Mouse (Mus musculus): ENCODE results near the gene Ncoa5. TPM values are rescaled to one million over a fixed set of nuclear protein-coding genes. Genes with fewer than 3 reads are reported as not detected.

Gene Ncoa5
- polyA plus RNA-seq, 1 experiment: 31.3 TPM

- DNase-seq: no peak
- H3K4me3 ChIP-seq (ENCODE audit: insufficient read depth, low read depth, low read length): no peak overlapping the region
- no peaks in the 10 kb centered on the region for H3K36me3 ChIP-seq (ENCODE audit: control insufficient read depth, insufficient read depth, low read length)
- no peak overlapping the region for H3K27ac ChIP-seq (ENCODE audit: insufficient read depth, low read depth, low read length)
- H3K4me1 ChIP-seq (ENCODE audit: control insufficient read depth, insufficient read depth, low read length): peaks cover 4% of the 10 kb centered on the region; the same call in 1 of the 2 replicates
- H3K27me3 ChIP-seq (replicated peaks; ENCODE audit: control insufficient read depth, insufficient read depth, low read length): no peaks in the 10 kb centered on the region
- WGBS: 57% methylated on average over 21 of the region's 21 CpGs
- TF ChIP-seq CTCF (conservative IDR thresholded peaks at IDR 0.05; ENCODE audit: insufficient read depth, insufficient read length, low read depth, low read length) (no peak), POLR2A (IDR thresholded peaks at IDR 0.05; ENCODE audit: low read depth, low read length) (no peak)
Observed at GRCm38 (mm10) chr2:164994659-164995428, 39.8 kb downstream of the Ncoa5 start.

- DNase-seq: no peak
- Histone ChIP-seq H3K4me1 (ENCODE audit: control insufficient read depth, insufficient read depth, low read length) (peaks cover 4% of the 10 kb centered on the region; the same call in 1 of the 2 replicates), H3K27ac (ENCODE audit: insufficient read depth, low read depth, low read length) (no peak overlapping the region), H3K27me3 (replicated peaks; ENCODE audit: control insufficient read depth, insufficient read depth, low read length) (no peaks in the 10 kb centered on the region), H3K4me3 (ENCODE audit: insufficient read depth, low read depth, low read length) (no peak overlapping the region), H3K36me3 (ENCODE audit: control insufficient read depth, insufficient read depth, low read length) (no peaks in the 10 kb centered on the region)
- 89% methylated on average over 11 of the region's 11 CpGs for WGBS
- TF ChIP-seq CTCF (conservative IDR thresholded peaks at IDR 0.05; ENCODE audit: insufficient read depth, insufficient read length, low read depth, low read length): no peak
- no peak for TF ChIP-seq POLR2A (IDR thresholded peaks at IDR 0.05; ENCODE audit: low read depth, low read length)
Observed at GRCm38 (mm10) chr2:164994156-164994555, 40.5 kb downstream of the Ncoa5 start.

GRCm38 (mm10) chr2:164991808-164992207 lies 42.9 kb downstream of the Ncoa5 start:
- peak; percentile 37 for DNase-seq
- Histone ChIP-seq H3K27me3 (replicated peaks; ENCODE audit: control insufficient read depth, insufficient read depth, low read length) (no peaks in the 10 kb centered on the region), H3K27ac (ENCODE audit: insufficient read depth, low read depth, low read length) (no peak overlapping the region), H3K4me3 (ENCODE audit: insufficient read depth, low read depth, low read length) (no peak overlapping the region), H3K4me1 (ENCODE audit: control insufficient read depth, insufficient read depth, low read length) (no peaks in the 10 kb centered on the region), H3K36me3 (ENCODE audit: control insufficient read depth, insufficient read depth, low read length) (no peaks in the 10 kb centered on the region)
- WGBS: 26% methylated on average over 10 of the region's 10 CpGs
- TF ChIP-seq POLR2A (IDR thresholded peaks at IDR 0.05; ENCODE audit: low read depth, low read length): no peak
- TF ChIP-seq CTCF (conservative IDR thresholded peaks at IDR 0.05; ENCODE audit: insufficient read depth, insufficient read length, low read depth, low read length): no peak

- DNase-seq: no peak
- Histone ChIP-seq H3K4me3 (ENCODE audit: insufficient read depth, low read depth, low read length) (no peak overlapping the region), H3K36me3 (ENCODE audit: control insufficient read depth, insufficient read depth, low read length) (no peaks in the 10 kb centered on the region), H3K4me1 (ENCODE audit: control insufficient read depth, insufficient read depth, low read length) (no peaks in the 10 kb centered on the region), H3K27me3 (replicated peaks; ENCODE audit: control insufficient read depth, insufficient read depth, low read length) (no peaks in the 10 kb centered on the region), H3K27ac (ENCODE audit: insufficient read depth, low read depth, low read length) (no peak overlapping the region)
- no peak for TF ChIP-seq POLR2A (IDR thresholded peaks at IDR 0.05; ENCODE audit: low read depth, low read length)
- no peak for TF ChIP-seq CTCF (conservative IDR thresholded peaks at IDR 0.05; ENCODE audit: insufficient read depth, insufficient read length, low read depth, low read length)
- WGBS: 70% methylated on average over 3 of the region's 3 CpGs
Observed at GRCm38 (mm10) chr2:164991111-164991510, 43.6 kb downstream of the Ncoa5 start.

- H3K4me1 ChIP-seq (ENCODE audit: control insufficient read depth, insufficient read depth, low read length): no peaks in the 10 kb centered on the region
- DNase-seq: peak; percentile 45
- H3K27me3 ChIP-seq (replicated peaks; ENCODE audit: control insufficient read depth, insufficient read depth, low read length): no peaks in the 10 kb centered on the region
- no peak for TF ChIP-seq CTCF (conservative IDR thresholded peaks at IDR 0.05; ENCODE audit: insufficient read depth, insufficient read length, low read depth, low read length)
- TF ChIP-seq POLR2A (IDR thresholded peaks at IDR 0.05; ENCODE audit: low read depth, low read length): no peak
- 58% methylated on average over 13 of the region's 13 CpGs for WGBS
- no peak overlapping the region for H3K27ac ChIP-seq (ENCODE audit: insufficient read depth, low read depth, low read length)
- H3K36me3 ChIP-seq (ENCODE audit: control insufficient read depth, insufficient read depth, low read length): no peaks in the 10 kb centered on the region
- peak overlapping the region; percentile 19; the same call in 1 of the 2 replicates for H3K4me3 ChIP-seq (ENCODE audit: insufficient read depth, low read depth, low read length)
Observed at GRCm38 (mm10) chr2:164988777-164989176, 45.9 kb downstream of the Ncoa5 start.

GRCm38 (mm10) chr2:164986371-164987027 lies 48.2 kb downstream of the Ncoa5 start:
- TF ChIP-seq POLR2A (IDR thresholded peaks at IDR 0.05; ENCODE audit: low read depth, low read length): no peak
- TF ChIP-seq CTCF (conservative IDR thresholded peaks at IDR 0.05; ENCODE audit: insufficient read depth, insufficient read length, low read depth, low read length): no peak; the same call in 1 of the 2 replicates
- no peak overlapping the region for H3K4me3 ChIP-seq (ENCODE audit: insufficient read depth, low read depth, low read length)
- 68% methylated on average over 14 of the region's 14 CpGs for WGBS
- no peak for DNase-seq
- H3K4me1 ChIP-seq (ENCODE audit: control insufficient read depth, insufficient read depth, low read length): no peaks in the 10 kb centered on the region
- H3K27ac ChIP-seq (ENCODE audit: insufficient read depth, low read depth, low read length): no peak overlapping the region
- H3K36me3 ChIP-seq (ENCODE audit: control insufficient read depth, insufficient read depth, low read length): no peaks in the 10 kb centered on the region
- no peaks in the 10 kb centered on the region for H3K27me3 ChIP-seq (replicated peaks; ENCODE audit: control insufficient read depth, insufficient read depth, low read length)

- no peaks in the 10 kb centered on the region for H3K36me3 ChIP-seq (ENCODE audit: control insufficient read depth, insufficient read depth, low read length)
- WGBS: 78% methylated on average over 6 of the region's 6 CpGs
Observed at GRCm38 (mm10) chr2:164985962-164986361, 48.7 kb downstream of the Ncoa5 start.

More at GRCm38 (mm10) chr2:164985962-164986361, 48.7 kb downstream of the Ncoa5 start:
- DNase-seq: no peak
- no peaks in the 10 kb centered on the region for H3K27me3 ChIP-seq (replicated peaks; ENCODE audit: control insufficient read depth, insufficient read depth, low read length)
- TF ChIP-seq CTCF (conservative IDR thresholded peaks at IDR 0.05; ENCODE audit: insufficient read depth, insufficient read length, low read depth, low read length): no peak
- no peak for TF ChIP-seq POLR2A (IDR thresholded peaks at IDR 0.05; ENCODE audit: low read depth, low read length)
- no peaks in the 10 kb centered on the region for H3K4me1 ChIP-seq (ENCODE audit: control insufficient read depth, insufficient read depth, low read length)
- H3K4me3 ChIP-seq (ENCODE audit: insufficient read depth, low read depth, low read length): no peak overlapping the region
- H3K27ac ChIP-seq (ENCODE audit: insufficient read depth, low read depth, low read length): no peak overlapping the region
